Mouse (Mus musculus) thymus, postnatal 10 days (tissue): Measurements from ENCODE around the gene 4933402D24Rik.
A peak's percentile ranks its signal among the peaks of the same experiment; 100 is the strongest.

Experiments
- DNase-seq, 2 experiments: peaks; one replicate each; pipeline ENCODE4 v3.0.0; 2021; ENCODE audit warnings: low spot score in 2 of 2

4933402D24Rik gene

GRCm38 (mm10) chr1:63769167-63769566 lies at the start of gene 4933402D24Rik:
TSS of gene 4933402D24Rik (minus strand) at chr1:63769267.
- no peak for DNase-seq

DNA sequence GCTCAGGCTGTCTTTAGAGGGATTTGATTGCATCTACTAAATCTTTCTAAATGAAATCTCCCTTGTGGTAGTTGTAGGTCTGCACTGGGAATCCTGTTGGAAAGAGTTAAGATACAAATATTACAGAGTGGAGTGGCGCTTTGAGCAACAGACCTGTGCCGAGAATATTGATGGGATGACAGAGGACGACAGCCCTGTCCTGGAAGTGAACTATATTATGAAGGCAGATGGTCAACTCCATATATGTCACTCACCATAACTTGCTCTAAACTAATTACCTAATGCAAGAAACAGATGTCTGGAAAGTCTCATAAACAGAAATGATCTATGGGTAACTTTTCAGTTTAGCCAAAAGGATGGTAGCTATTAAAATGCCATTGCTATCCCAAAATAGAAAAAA lies 39.5 kb upstream of the 4933402D24Rik start:
- DNase-seq, result no peak

DNA sequence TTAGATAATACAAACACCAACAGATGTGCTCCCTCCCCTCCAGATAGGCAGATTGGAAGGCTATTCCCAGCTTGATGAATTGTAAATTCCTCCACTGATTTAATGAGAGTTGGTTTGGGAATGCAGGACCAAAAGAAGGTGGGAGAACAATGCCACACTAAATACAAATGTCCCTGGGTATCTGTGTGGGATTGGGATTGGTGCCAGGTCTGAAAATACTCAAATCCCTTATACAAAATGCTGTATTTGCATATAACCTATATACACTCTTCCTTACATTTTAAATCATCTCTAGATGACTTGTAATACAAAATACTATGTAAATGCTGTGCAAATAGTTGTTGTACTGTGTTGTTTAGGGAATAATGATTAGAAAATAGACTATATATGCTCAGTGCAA lies 36.0 kb upstream of the 4933402D24Rik start:
- no peak for DNase-seq

DNA sequence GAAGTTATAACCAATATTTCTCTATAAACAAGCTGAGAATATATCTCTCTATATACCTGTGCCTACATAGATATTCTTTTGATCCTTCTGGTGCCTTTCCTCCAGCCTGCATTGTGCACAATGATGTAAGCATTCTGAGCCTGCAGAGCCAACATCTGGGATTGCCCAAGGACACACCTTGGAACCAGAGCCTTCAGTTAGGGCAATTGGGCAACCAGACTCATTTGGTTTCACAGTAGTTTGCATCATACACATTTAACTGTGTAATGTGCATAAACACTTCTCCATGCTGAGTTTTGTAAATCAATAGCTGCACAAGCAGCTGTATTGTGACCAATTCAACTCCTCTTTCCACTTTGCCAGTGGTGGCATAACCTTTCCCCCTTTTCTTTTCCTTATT lies 25.3 kb upstream of the 4933402D24Rik start:
- no peak for DNase-seq

DNA sequence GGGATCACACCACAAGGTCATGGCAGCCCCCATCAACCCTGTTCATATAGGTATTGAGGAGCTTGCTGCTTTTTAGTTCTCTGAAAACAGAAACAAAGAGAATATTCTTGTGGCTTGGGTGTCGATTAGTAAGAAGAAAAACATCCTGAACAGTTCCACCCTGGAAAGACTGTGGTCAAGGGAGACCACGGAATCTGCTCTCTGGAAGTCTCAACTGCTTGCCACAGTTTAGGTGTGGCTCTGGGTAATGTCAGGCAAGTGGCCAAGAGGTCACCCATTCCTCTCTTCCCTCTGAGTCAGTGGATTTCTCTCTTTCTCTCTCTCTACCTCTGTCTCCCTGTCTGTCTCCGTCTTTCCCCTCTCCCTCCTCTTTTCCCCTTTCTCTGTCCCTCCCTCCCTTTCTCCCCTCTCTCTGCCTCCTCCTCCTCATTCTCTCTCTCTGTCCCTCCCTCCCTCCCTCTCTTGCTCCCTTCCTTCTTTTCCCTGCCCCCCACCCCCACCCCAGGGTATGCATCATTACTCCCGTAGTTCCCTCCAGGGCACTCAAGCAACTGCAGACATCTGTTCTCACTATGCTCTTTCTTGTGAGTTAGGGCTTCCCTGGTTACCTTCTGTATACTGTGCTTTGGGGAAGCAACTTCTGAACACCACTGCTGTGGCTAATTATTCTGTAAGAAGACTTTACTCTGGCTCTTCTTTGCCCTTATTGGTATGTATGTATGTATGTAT lies 8.0 kb upstream of the 4933402D24Rik start:
- no peak for DNase-seq

- DNase-seq, result no peak
These were observed 7.3 kb upstream of the 4933402D24Rik start for GRCm38 (mm10) chr1:63776396-63776795.

DNA sequence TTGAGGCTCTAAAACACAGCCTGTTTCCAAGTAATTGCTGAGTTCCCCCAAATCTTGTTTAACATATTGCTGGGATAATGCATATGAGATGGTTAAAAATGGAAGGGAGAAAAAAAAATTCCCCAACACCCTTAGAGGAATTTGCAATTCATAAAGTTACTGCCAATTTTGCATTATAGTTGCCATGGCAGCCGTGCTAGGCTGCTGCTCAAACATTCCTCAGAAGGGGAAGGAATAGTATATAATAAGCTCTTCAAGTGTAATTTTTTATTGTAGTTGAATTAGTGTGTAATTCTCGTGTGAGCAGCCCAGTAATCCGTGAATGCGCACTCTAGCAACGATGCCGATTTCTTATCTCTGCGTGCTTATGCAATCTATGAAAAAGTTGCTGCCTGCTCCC lies 1.2 kb upstream of the 4933402D24Rik start:
- no peak for DNase-seq

- no peak for DNase-seq
These were observed 955 bp downstream of the 4933402D24Rik start for GRCm38 (mm10) chr1:63768112-63768511.

DNA sequence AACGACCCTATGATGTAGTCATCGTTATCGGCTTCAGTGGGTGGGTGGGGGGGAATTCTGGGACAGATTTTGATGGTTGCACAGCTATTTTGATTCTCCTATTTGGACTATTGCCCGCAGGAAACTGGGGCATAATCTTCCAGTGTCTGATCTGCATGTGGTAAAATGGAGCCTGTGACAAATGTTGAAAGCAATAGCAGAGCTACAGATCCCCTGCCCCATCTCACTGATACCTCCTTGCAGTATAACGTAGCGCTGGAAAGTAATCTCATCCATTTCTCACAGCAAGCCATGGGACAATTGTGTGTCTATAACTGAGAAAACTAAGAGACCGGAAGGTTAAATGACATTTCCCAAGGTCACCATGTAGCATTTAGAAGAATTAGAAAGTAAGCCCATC lies 4.7 kb downstream of the 4933402D24Rik start:
- DNase-seq, result no peak

GRCm38 (mm10) chr1:63763881-63764386 lies 5.1 kb downstream of the 4933402D24Rik start:
- DNase-seq, result no peak

GRCm38 (mm10) chr1:63763212-63763694 lies 5.8 kb downstream of the 4933402D24Rik start:
- peak in 1 of 2 experiments; percentile 15 for DNase-seq

- no peak for DNase-seq
These were observed 13.1 kb downstream of the 4933402D24Rik start for GRCm38 (mm10) chr1:63756005-63756404.

GRCm38 (mm10) chr1:63730240-63730771 lies 38.8 kb downstream of the 4933402D24Rik start, which contains the start of the genes Mdh1b and Fastkd2:
TSS of gene Mdh1b (minus strand) at chr1:63730318.
TSS of gene Fastkd2 (plus strand) at chr1:63730614.
- peak; percentile 80 to 84 for DNase-seq

- DNase-seq, result peak in 1 of 2 experiments; percentile 5
These were observed 39.3 kb downstream of the 4933402D24Rik start for GRCm38 (mm10) chr1:63729796-63730195.

DNA sequence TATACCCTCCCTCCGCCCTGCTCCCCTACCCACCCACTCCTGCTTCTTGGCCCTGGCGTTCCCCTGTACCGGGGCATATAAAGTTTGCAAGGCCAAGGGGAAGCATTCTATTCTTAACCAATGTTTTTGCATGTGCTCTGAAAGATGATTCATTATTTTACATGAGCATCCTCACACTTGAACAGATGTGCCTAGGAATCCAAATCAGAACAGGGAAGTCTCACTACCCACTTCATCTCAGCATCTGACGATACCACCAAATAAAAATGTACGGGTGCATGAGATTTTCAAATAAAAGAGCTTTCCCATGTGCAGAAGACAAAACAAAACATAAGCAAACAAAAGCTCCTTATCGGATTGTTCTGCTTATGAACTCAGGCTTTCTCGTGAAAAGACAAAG lies 48.9 kb downstream of the 4933402D24Rik start:
- no peak for DNase-seq

DNA sequence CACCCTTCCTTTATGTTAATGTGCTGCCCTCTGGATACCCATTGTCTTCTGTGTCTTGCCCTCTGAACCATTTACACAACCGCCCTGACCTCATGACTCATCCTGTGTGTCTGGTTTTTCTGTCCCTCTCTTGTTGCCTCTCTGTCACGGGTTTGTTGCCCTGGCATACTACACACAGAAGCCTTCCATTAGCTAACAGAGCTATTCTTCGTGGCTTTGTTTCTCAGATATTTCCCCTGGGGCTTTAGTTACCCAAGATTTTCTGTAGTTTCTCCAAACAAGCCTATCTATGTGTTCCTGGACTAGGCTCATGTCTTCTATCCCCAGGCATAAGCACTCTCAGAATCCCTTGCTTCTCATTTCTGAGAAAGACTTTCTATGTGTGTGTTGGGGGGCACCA lies 60.2 kb downstream of the 4933402D24Rik start:
- DNase-seq, result no peak

DNA sequence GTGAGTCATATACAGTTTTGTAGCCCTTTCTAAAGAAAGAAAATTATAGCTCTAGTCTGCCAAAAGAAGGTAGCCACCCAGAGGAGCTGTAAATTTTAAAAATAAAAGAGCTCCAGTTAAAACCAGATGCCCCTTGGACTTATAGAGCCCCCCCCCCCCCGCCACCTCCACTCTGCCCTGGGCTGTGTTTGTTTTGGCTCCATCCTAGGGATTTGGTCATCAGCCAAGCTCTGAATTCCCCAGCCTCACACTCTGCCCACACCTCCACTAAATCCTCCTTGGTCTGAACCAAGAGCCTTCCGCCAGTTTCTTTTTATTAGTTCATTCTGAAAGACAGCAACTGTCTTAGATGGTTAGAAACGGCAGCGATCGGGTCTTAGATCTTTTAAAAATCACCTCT lies 63.3 kb downstream of the 4933402D24Rik start:
- DNase-seq, result no peak
